Mouse (Mus musculus) ovary, postnatal 14 days (tissue): ENCODE measurements around the gene Pak3.
A peak's percentile ranks its signal among the peaks of the same experiment; 100 is the strongest.

Source experiments
- DNase-seq: peaks from one replicate; pipeline ENCODE4 v3.0.0; 2022; ENCODE audit warnings: low spot score

Gene Pak3

GRCm38 (mm10) chrX:143664221-143665150 lies 146.1 kb downstream of the Pak3 start:
- peak; percentile 5 for DNase-seq

- DNase-seq = no peak
Observed at GRCm38 (mm10) chrX:143665771-143666170, 147.4 kb downstream of the Pak3 start.

GRCm38 (mm10) chrX:143666991-143667390 lies 148.6 kb downstream of the Pak3 start:
- peak; percentile 4 for DNase-seq

GRCm38 (mm10) chrX:143668242-143668641 lies 149.9 kb downstream of the Pak3 start:
- DNase-seq = peak; percentile 50

GRCm38 (mm10) chrX:143678566-143678965 lies 160.2 kb downstream of the Pak3 start:
- DNase-seq = no peak

GRCm38 (mm10) chrX:143722250-143722649 lies 203.9 kb downstream of the Pak3 start:
- DNase-seq = no peak

GRCm38 (mm10) chrX:143725411-143725810 lies 207.0 kb downstream of the Pak3 start:
- DNase-seq = no peak

- no peak for DNase-seq
Observed at GRCm38 (mm10) chrX:143736035-143736434, 217.6 kb downstream of the Pak3 start.

GRCm38 (mm10) chrX:143739171-143739570 lies 220.8 kb downstream of the Pak3 start:
- DNase-seq = peak; percentile 4

GRCm38 (mm10) chrX:143762556-143762955 lies 244.2 kb downstream of the Pak3 start:
- DNase-seq = no peak

GRCm38 (mm10) chrX:143815948-143816347 lies 297.6 kb downstream of the Pak3 start:
- DNase-seq = no peak

- no peak for DNase-seq
Observed at GRCm38 (mm10) chrX:143818961-143819360, 300.6 kb downstream of the Pak3 start.

GRCm38 (mm10) chrX:143826521-143826920 lies 308.1 kb downstream of the Pak3 start:
- no peak for DNase-seq

GRCm38 (mm10) chrX:143827212-143827611 lies 308.8 kb downstream of the Pak3 start, which contains the start of gene Capn6:
Gene Capn6, minus strand, starts transcription at chrX:143827414.
- DNase-seq = peak; percentile 2

- no peak for DNase-seq
Observed at GRCm38 (mm10) chrX:143846637-143847036, 328.2 kb downstream of the Pak3 start.
